9 mouse cellular contexts compared by ENCODE assay signal in genomic region chr4:58206115-58206945, GRCm38 (mm10). TPM values are rescaled to one million over a fixed set of nuclear protein-coding genes. Genes with fewer than 3 reads are reported as not detected.
DNase-seq lines count a peak whose midpoint lies in the region; ATAC-seq lines count a peak whose summit lies in the region.
"Had no signal": no experiment of that assay in that cellular context is flagged by ENCODE, and none has a peak within 500 bp of the region (broad histone marks: within the 10 kb centered on the region; RNA-seq: fewer than 3 reads in every experiment).

TSS of gene Svep1 (minus strand) at chr4:58206859.

- no peak within 1 kb of the TSS for H3K27ac ChIP-seq in hindbrain, embryonic 16.5 days (ENCODE audit: low read depth, low read length)
- H3K27ac ChIP-seq in liver, embryonic 12.5 days, result no peak within 1 kb of the TSS

- 0 out of 2 replicates have a peak, but pooled peaks cover 2% of the 10 kb centered on the region for H3K27me3 ChIP-seq in hindbrain, embryonic 16.5 days (replicated peaks; ENCODE audit: control insufficient read depth, insufficient read depth, low read length)
- peaks cover 26% of the 10 kb centered on the region for H3K27me3 ChIP-seq in liver, embryonic 12.5 days (replicated peaks)

- H3K36me3 ChIP-seq in hindbrain, embryonic 16.5 days (ENCODE audit: control insufficient read depth, insufficient read depth, low read length), result no peaks in the 10 kb centered on the region
- H3K36me3 ChIP-seq in liver, embryonic 12.5 days, result no peaks in the 10 kb centered on the region

- peak within 1 kb of the TSS; percentile 62 for H3K9ac ChIP-seq in hindbrain, embryonic 16.5 days (ENCODE audit: low read depth, low read length)
- H3K9ac ChIP-seq in liver, embryonic 12.5 days, result no peak within 1 kb of the TSS; the same call in 1 of the 2 replicates

- peak; percentile 84 for ATAC-seq in hindbrain, embryonic 16.5 days
- no peak for ATAC-seq in liver, embryonic 12.5 days
- ATAC-seq in inflammation-experienced regulatory T-cells, adult 6 months, result no peak
- ATAC-seq: Patski had no signal

- DNase-seq in left cerebral cortex, postnatal 4 days, result peak; percentile 25
- no peak for DNase-seq in left cerebral cortex, adult 11 months (ENCODE audit: low spot score)
- DNase-seq in cerebellum, adult 9-11 months, result peak; percentile 78
- DNase-seq in gastrocnemius, postnatal 10 days, result peak; percentile 56
- DNase-seq in neural tube, embryonic 10.5 days (ENCODE audit: extremely low spot score, low spot score), result peak; percentile 76

- peak within 1 kb of the TSS; percentile 54 for H3K4me3 ChIP-seq in hindbrain, embryonic 16.5 days (ENCODE audit: low read length)
- H3K4me3 ChIP-seq in liver, embryonic 12.5 days, result peak within 1 kb of the TSS; percentile 45

- under 1% methylated on average over 45 of the region's 47 CpGs for WGBS in hindbrain, embryonic 16.5 days
- 2% methylated on average over 47 of the region's 47 CpGs for WGBS in liver, embryonic 12.5 days (ENCODE audit: insufficient replicate concordance)

- H3K4me1 ChIP-seq in hindbrain, embryonic 16.5 days (ENCODE audit: control insufficient read depth, insufficient read depth, low read depth, low read length), result no peaks in the 10 kb centered on the region; the same call in 1 of the 2 replicates
- H3K4me1 ChIP-seq in liver, embryonic 12.5 days, result no peaks in the 10 kb centered on the region

- intact Hi-C loops in left cerebral cortex, postnatal 4 days (cut with DNase I), result no loop called here

- no peaks in the 10 kb centered on the region for H3K9me3 ChIP-seq in hindbrain, embryonic 16.5 days (ENCODE audit: control insufficient read depth, low read length)
- no peaks in the 10 kb centered on the region for H3K9me3 ChIP-seq in liver, embryonic 12.5 days (replicated peaks)

- peak within 1 kb of the TSS; percentile 89 for H3K4me2 ChIP-seq in hindbrain, embryonic 16.5 days (ENCODE audit: low read length)
- H3K4me2 ChIP-seq in liver, embryonic 12.5 days, result peak within 1 kb of the TSS; percentile 62

RNA-seq across cellular contexts. Expression of gene Svep1, which starts in this region (rescaled TPM):
- total RNA-seq in left cerebral cortex, postnatal 4 days (2021), result 1 to 10 TPM; 2.4 to 2.6 TPM
- 10 to 100 TPM; 18.7 to 20.9 TPM for total RNA-seq in gastrocnemius, postnatal 10 days (2021)
- polyA plus RNA-seq in hindbrain, embryonic 16.5 days (2015; fragmentation: Nextera tagmentation; extraction: Ambion mirVana), result 1.2 and 1.5 TPM in 2 replicates
- polyA plus RNA-seq in liver, embryonic 12.5 days (2016; fragmentation: Nextera tagmentation; extraction: Ambion mirVana), result 0.69 and 0.72 TPM in 2 replicates
- polyA plus RNA-seq in inflammation-experienced regulatory T-cells, adult 6 months (2017; shearing (Covaris generic)), result under 1 TPM in 1 of 3 experiments, not detected in 2; 0.04 TPM

Comparison
In these comparisons a context has a peak if more than half of its experiments do, and no peak if none do; other contexts are left out.
1. RNA of gene Svep1 (total RNA-seq): 18.7 to 20.9 TPM in gastrocnemius, postnatal 10 days; 2.4 to 2.6 TPM in left cerebral cortex, postnatal 4 days; every median in the first group is over 4 times any median in the second.